Mouse (Mus musculus) midbrain, embryonic 12.5 days (tissue): ENCODE results near the gene Eps8l3. TPM values are rescaled to one million over a fixed set of nuclear protein-coding genes. Genes with fewer than 3 reads are reported as not detected.
A peak's percentile ranks its signal among the peaks of the same experiment; 100 is the strongest.
"Not testable (repeated sequence)": the region's sequence is repeated elsewhere in the genome, so short reads cannot be mapped to it uniquely, and the experiment has no call there.

ENCODE experiments used
- ATAC-seq: fragments of 200-750 bp; cut with Nextera tagmentation; 2 replicates; pipeline ENCODE4 v1.8.0; 2017; ENCODE audit warnings: low read depth, moderate TSS enrichment, moderate library complexity; ENCODE audit not compliant: low FRiP score
- H3K27ac ChIP-seq: fragments of 300-500 bp; sonication (generic); replicated peaks from 2 replicates; pipeline ENCODE4 v1.5.1; 2016; ENCODE audit warnings: mild to moderate bottlenecking
- H3K27me3 ChIP-seq: fragments of 300-500 bp; sonication (generic); 2 replicates; pipeline ENCODE4 v1.6.1; 2016; ENCODE audit warnings: mild to moderate bottlenecking
- H3K36me3 ChIP-seq: fragments of 300-500 bp; sonication (generic); 2 replicates; pipeline ENCODE4 v1.6.1; 2016
- H3K4me1 ChIP-seq: fragments of 300-500 bp; sonication (generic); 2 replicates; pipeline ENCODE4 v1.6.1; 2016
- H3K4me2 ChIP-seq: fragments of 300-500 bp; sonication (generic); replicated peaks from 2 replicates; pipeline ENCODE4 v1.6.1; 2016; ENCODE audit warnings: mild to moderate bottlenecking, moderate library complexity
- H3K4me3 ChIP-seq: fragments of 300-500 bp; sonication (generic); 2 replicates; pipeline ENCODE4 v1.5.1; 2016; ENCODE audit warnings: mild to moderate bottlenecking
- H3K9ac ChIP-seq: fragments of 300-500 bp; sonication (generic); replicated peaks from 2 replicates; pipeline ENCODE4 v1.6.1; 2016; ENCODE audit warnings: mild to moderate bottlenecking, moderate library complexity
- H3K9me3 ChIP-seq: fragments of 300-500 bp; sonication (generic); 2 replicates; pipeline ENCODE4 v1.6.1; 2016; ENCODE audit warnings: mild to moderate bottlenecking
- WGBS: fragments of 180-500 bp; shearing (Covaris S2); methylation state at CpG from one replicate; pipeline ENCODE4 v1.1.7; 2016; 5-methylcytosine and 5-hydroxymethylcytosine counted together
- polyA plus RNA-seq: library from polyadenylated mRNA; unstranded; fragments of >200 nt; fragmentation: Nextera tagmentation; extraction: Ambion mirVana; gene quantifications from 2 replicates; pipeline ENCODE4 v1.2.1, GENCODE M21; 2016

Gene Eps8l3
- polyA plus RNA-seq, 1 experiment from 2014 or later, result not detected

DNA sequence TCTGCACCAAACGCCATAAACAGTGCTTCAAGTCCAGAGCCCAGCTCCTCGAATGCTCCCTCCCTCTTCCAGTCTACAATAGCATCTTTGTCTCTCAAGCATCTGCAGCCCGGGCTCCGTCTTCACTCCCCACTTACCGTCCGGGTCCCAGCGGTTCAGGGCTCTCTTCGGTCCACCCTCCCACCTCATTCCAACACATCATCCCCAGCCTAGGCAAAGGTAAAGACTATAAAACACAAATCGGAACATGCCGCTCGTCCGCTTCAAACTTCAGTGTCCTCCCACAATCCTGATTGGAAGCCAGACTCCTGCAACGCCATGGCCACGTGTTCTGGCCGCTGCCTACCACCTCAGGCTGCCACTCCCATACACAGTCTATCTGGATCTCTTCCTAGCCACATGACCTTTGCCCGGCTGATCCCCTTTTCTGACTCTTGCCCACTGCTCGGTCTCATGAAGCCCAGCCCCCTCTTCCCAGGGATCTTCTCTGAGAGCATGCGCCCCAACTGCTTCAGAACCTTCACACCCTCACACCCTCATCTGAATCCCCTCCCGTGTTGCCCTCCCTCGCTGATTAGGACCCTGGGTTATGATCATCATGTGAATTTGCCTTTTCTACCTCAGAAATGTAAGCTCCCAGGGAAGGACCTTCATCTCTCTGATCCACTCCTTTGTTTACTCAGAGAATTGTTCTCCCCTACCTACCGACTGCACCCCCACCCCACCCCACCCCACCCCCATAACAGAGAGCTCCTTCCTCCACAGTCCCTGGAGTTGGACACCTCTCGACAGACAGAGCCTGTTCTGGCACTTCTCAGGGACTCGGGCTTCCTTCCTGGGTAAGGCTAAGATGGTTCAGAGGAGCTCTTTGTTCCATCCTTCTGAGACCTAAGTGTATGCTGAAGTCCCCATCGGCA is 3.4 kb upstream of the Eps8l3 start:
- ATAC-seq, result no peak
- H3K9me3 ChIP-seq, result no peaks in the 10 kb centered on the region
- no peak overlapping the region for H3K4me3 ChIP-seq
- no peak overlapping the region for H3K4me2 ChIP-seq
- no peak overlapping the region for H3K9ac ChIP-seq
- H3K36me3 ChIP-seq, result no peaks in the 10 kb centered on the region
- H3K4me1 ChIP-seq, result peaks cover 15% of the 10 kb centered on the region
- 77% methylated on average over 24 of the region's 24 CpGs for WGBS
- H3K27ac ChIP-seq, result no peak overlapping the region
- no peaks in the 10 kb centered on the region for H3K27me3 ChIP-seq

DNA sequence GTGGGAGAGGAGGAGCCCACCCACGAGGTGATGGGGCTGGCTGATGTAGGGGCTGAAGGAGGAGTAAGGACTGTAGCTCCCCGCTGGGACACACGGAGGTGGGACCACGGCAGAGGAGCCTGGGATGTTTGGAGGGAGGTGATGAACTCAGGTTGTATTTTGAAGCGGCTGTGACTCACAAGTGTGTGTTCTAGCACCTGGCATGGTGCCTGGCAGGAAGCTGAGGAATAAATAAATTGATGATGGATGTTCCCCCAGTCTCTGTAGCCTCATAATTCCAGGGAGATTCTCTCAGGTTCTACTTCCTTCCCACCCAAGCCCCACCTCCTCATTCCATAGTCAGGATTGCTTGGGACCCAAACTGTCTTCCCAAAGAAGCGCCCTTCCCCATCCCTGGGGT is 1.8 kb upstream of the Eps8l3 start:
- no peaks in the 10 kb centered on the region for H3K27me3 ChIP-seq
- H3K36me3 ChIP-seq, result no peaks in the 10 kb centered on the region
- H3K27ac ChIP-seq, result no peak overlapping the region

DNA sequence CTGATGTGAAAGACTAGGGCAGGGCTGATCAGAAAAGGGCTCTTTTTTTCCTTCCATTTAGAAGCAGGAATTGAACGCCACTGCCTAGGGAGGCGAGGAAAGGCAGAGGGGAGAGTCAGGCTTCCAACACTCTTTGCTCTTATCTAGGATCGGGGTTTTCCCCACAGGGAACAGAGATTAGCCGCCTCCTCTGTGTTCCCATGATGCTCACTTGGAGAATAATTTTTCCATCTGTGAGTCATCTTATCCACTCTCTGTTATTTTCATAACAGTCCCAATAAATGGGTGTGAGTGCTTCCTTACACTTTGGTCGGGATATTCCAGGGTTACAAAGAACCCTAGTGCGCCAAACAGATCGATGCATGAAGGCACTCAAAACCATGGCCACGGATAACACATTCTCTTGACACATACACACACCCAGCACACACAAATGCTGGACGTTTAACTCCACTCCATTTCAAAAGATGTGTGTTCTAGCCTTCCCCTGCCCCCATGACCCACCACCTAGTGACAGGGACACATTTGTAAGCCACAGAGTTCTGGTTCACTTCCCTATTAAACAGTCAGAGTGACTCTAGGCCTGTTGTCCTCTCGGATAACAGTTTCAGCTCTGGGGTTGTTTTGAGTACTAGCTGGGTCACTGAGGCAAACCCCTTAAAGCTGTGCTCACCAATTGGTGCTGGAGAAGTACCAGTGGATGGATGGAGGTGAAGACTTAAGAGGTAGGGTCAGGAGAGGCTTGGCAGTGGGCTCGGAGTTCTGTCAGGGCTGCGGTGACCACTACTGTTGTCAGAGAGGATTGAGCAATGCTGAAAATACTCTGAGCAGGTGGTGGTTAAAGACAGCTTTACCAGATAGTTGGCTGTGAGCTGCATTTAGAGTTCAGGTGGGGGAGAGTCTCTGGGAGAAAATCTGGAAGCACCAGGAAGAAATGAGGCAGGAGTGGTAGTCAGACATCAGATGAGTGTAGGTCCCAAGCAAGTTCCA is 1.0 kb downstream of the Eps8l3 start:
- Histone ChIP-seq H3K27ac (no peak overlapping the region), H3K9ac (no peak overlapping the region), H3K4me1 (no peaks in the 10 kb centered on the region), H3K4me3 (no peak overlapping the region), H3K9me3 (no peaks in the 10 kb centered on the region), H3K4me2 (no peak overlapping the region), H3K27me3 (no peaks in the 10 kb centered on the region), H3K36me3 (no peaks in the 10 kb centered on the region)
- ATAC-seq, result no peak
- WGBS, result 83% methylated on average over 12 of the region's 12 CpGs

More for the DNA sequence above, 1.8 kb upstream of the Eps8l3 start:
- H3K4me1 ChIP-seq, result 0 out of 2 replicates have a peak, but pooled peaks cover under 1% of the 10 kb centered on the region
- WGBS, result 77% methylated on average over 6 of the region's 6 CpGs
- no peak overlapping the region for H3K4me2 ChIP-seq
- no peak overlapping the region for H3K9ac ChIP-seq
- no peaks in the 10 kb centered on the region for H3K9me3 ChIP-seq
- H3K4me3 ChIP-seq, result no peak overlapping the region
- ATAC-seq, result no peak

DNA sequence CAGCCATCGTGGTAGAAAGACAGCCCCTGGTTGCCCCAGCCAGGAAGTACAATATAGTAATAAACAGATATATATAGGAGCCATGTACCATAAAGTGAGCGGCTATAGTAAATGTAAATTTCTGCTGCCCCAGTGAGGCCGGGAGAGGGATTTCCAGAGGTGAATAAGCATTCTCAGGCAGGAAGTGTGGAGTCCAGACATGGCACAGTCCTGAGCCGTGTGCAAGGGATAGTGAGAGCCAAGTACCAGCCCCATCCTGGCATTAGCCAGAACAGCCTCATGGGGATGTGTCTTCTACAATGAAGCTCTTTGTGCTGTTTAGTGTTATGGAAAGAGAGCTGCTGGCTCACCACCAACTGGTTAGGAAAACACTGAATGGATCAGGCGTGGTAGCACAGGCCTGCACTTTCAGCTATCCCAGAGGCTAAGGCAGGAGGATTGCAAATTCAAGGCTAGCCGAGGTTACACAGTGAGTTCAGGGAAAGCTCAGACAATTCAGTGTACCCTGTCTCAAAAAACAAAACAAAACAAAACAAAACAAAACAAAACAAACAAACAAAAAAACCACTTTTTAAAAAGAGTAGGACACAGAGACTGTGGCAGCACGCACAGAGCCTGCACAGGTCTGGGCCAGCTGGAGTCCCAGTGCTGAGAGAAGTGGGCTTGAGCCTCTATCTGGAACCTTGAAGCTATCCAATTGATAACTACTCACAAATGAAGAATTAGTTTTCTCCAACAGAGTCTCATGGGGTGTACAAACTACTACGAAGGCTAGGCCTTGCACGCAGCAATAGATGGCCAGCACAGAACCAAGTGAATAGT is 10.9 kb downstream of the Eps8l3 start:
- H3K27me3 ChIP-seq, result no peaks in the 10 kb centered on the region
- H3K27ac ChIP-seq, result no peak overlapping the region
- H3K4me2 ChIP-seq, result no peak overlapping the region
- no peaks in the 10 kb centered on the region for H3K4me1 ChIP-seq
- no peak for ATAC-seq
- no peak overlapping the region for H3K4me3 ChIP-seq
- no peaks in the 10 kb centered on the region for H3K36me3 ChIP-seq
- WGBS, result 86% methylated on average over 9 of the region's 9 CpGs
- H3K9ac ChIP-seq, result no peak overlapping the region
- no peaks in the 10 kb centered on the region for H3K9me3 ChIP-seq

GRCm38 (mm10) chr3:107889236-107889635 is 12.2 kb downstream of the Eps8l3 start:
- not testable (repeated sequence) for ATAC-seq, H3K4me1 ChIP-seq, H3K4me3 ChIP-seq, H3K27ac ChIP-seq, H3K4me2 ChIP-seq, H3K27me3 ChIP-seq, H3K36me3 ChIP-seq, H3K9ac ChIP-seq, H3K9me3 ChIP-seq
- 78% methylated on average over 2 of the region's 2 CpGs for WGBS

DNA sequence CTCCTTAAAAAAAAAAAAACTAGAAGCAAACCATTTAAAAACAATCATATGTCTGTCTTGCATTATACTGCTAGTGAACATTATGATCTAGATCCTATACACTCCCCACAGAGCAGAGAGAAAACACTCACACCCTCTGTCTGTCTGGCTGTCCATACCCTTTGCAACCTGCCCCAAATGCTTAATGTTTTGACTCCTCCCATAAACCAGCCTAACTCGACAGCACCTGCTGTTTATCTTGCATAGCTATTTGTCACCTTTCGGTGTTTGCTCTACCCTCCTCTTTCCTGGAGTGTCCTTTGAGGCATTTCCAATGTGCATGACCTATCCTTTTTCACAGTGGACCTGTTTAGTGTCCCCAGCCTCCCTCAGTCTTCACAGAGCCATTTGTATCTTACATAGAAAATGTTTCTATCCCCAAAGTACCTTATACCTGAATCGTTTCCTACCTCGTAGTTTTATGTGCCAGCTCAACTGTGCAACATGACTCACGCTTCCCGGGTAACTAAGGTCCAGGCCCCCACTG is 18.2 kb downstream of the Eps8l3 start:
- peaks cover 19% of the 10 kb centered on the region for H3K36me3 ChIP-seq

DNA sequence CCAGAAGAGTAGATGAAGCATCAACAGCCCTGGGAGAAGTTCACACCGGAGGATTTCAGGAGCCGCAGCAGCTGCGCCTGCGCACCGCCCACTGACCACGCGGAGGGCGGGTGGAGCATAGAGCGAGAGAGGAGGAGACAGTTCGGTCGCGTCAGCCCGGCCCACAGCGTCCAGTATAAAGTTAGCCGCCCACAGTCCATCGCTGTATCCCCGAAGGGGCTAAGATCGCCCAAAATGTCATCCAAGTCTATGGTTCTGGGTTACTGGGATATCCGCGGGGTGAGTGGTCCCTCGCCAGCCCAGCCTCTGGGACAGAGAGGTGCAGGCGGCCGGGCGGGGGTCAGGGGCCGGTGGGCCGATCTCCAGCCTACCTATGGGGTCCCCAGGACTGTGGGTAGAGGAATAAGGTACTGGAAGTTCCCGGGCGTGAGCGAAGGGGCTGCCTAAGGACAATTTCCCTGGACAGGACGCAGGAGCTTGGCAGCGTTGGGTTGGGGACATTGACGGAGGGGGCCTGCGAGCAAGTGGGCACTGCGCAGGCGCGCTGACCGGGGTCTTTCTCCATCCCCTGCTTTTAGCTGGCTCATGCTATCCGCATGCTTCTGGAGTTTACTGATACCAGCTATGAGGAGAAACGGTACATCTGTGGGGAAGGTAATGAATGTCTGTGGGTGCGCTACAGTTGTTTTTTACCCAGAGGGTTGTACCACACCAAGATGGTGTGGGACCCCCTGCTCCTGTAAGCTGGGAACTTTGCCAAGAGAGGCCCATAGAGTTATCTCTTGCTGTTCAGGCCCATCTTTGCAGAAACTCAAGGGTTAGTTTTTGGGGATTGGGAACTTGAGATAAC is 18.9 kb downstream of the Eps8l3 start, which contains the start of gene Gstm5:
TSS of gene Gstm5 (plus strand) at position 102 of the 850 bp plus-strand sequence.
- Histone ChIP-seq H3K27ac (peak within 1 kb of the TSS; percentile 58), H3K4me1 (peaks cover 14% of the 10 kb centered on the region), H3K9me3 (no peaks in the 10 kb centered on the region), H3K27me3 (no peaks in the 10 kb centered on the region), H3K9ac (peak within 1 kb of the TSS; percentile 69), H3K36me3 (peaks cover 19% of the 10 kb centered on the region), H3K4me3 (peak within 1 kb of the TSS; percentile 68), H3K4me2 (peak within 1 kb of the TSS; percentile 72)
- WGBS, result 8% methylated on average over 40 of the region's 40 CpGs
- ATAC-seq, result peak; percentile 95

More for the DNA sequence above, 18.2 kb downstream of the Eps8l3 start:
- Histone ChIP-seq H3K4me2 (peak overlapping the region; percentile 72), H3K4me3 (peak overlapping the region; percentile 68), H3K4me1 (peaks cover 14% of the 10 kb centered on the region), H3K9ac (peak overlapping the region; percentile 69), H3K9me3 (no peaks in the 10 kb centered on the region), H3K27me3 (no peaks in the 10 kb centered on the region), H3K27ac (peak overlapping the region; percentile 58; the same call in 1 of the 2 replicates)
- WGBS, result 13% methylated on average over 6 of the region's 6 CpGs
- ATAC-seq, result peak; percentile 35; the same call in 1 of the 2 replicates

- Histone ChIP-seq H3K9me3 (no peaks in the 10 kb centered on the region), H3K27me3 (no peaks in the 10 kb centered on the region), H3K4me3 (no peak overlapping the region), H3K4me1 (peaks cover 14% of the 10 kb centered on the region), H3K36me3 (peaks cover 19% of the 10 kb centered on the region), H3K4me2 (no peak overlapping the region), H3K27ac (no peak overlapping the region), H3K9ac (no peak overlapping the region)
- WGBS, result 93% methylated on average over 13 of the region's 13 CpGs
- ATAC-seq, result no peak
Measured at GRCm38 (mm10) chr3:107898691-107899090, 21.7 kb downstream of the Eps8l3 start.

GRCm38 (mm10) chr3:107900955-107901673 is 24.1 kb downstream of the Eps8l3 start:
- Histone ChIP-seq H3K4me1 (peaks cover 6% of the 10 kb centered on the region), H3K4me2 (no peak overlapping the region)
- 77% methylated on average over 11 of the region's 11 CpGs for WGBS

GRCm38 (mm10) chr3:107905942-107906341 is 28.9 kb downstream of the Eps8l3 start:
- no peak for ATAC-seq
- Histone ChIP-seq H3K4me1 (no peaks in the 10 kb centered on the region), H3K9ac (no peak overlapping the region), H3K4me2 (no peak overlapping the region), H3K9me3 (no peaks in the 10 kb centered on the region), H3K27ac (no peak overlapping the region), H3K4me3 (no peak overlapping the region), H3K27me3 (no peaks in the 10 kb centered on the region), H3K36me3 (no peaks in the 10 kb centered on the region)
- 62% methylated on average over 6 of the region's 6 CpGs for WGBS

More at GRCm38 (mm10) chr3:107900955-107901673, 24.1 kb downstream of the Eps8l3 start:
- Histone ChIP-seq H3K27me3 (no peaks in the 10 kb centered on the region), H3K9me3 (no peaks in the 10 kb centered on the region), H3K27ac (no peak overlapping the region), H3K4me3 (no peak overlapping the region), H3K9ac (no peak overlapping the region), H3K36me3 (peaks cover 19% of the 10 kb centered on the region)
- ATAC-seq, result no peak
